Mouse (Mus musculus) mouse embryonic stem cell (cell line): ENCODE data around the gene Rexo2.

Experiments used
- in situ Hi-C, 2 experiments: fragments of 300-500 bp; cut with MboI; formaldehyde crosslinking; loops; 1 replicate in 1 of 2; 3 replicates in 1 of 2; pipeline ENCODE4 v1.14.3; 2019 to 2020; ENCODE audit warnings: low sequenced_read_pairs in 2 of 2, low pct_unique_long_range_greater_than_20kb in 1 of 2, mixed read lengths in 1 of 2; ENCODE audit not compliant: unreplicated experiment in 1 of 2

The Rexo2 gene

DNA sequence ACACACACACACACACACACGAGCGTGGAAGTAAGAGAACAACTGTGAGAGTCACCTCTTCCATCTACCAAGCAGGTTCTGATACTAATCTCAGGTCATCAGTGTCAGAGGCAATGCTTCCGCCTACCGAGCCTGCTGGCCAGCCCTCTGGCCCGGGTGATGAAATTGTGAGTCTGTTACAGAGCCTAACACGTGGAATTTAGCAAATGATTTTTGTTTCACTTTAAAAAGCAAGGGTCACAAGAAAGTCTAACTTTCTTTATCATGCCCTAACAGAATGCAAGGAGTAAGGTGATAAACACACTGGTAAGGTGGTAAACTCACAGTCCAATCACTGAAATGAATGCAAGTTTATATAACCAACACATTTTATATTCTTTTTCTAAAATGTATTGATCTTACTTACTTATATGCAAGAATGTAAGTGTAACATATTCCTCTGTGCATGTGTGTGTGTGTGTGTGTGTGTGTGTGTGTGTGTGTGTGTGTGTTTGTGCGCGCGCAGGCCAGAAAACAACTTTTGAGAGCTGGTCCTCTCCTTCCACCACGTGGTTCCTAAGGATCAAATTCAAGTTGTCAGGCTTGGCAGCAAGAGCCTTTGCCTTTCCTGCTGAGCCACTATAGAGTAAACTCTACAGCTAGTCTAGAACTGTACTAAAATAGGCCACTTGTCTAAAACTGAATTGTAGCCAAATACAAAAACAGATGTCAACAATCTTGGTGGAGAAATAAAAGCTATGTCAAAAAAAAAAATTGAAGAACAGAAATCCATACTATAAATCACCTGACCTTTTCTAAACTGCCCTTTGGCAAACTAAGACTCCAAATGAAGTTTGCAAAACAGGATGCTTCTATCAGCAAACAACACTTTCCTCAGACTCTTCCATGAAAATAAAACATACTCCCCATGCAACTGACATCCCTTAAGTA is 3.9 kb downstream of the Rexo2 start:
- in situ Hi-C loops = no loop called here

DNA sequence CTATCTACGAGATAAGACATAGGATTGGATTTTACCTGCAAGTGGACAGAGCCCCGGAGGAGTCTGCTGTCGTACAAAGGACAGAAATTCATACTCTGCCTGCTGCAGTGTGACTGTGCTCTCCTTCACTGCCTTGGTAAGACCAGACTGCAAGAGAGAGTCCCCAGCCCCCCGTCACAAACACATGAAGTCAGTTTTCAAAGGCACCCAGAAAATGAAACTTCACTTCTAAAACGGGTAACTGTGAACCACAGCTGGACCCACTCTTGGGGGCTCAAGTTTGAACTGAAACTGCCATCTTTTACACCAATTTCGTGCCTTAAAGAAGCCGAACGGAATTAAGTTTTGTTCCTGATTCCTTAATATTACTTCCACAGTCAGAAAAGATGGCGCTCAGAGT is 6.1 kb downstream of the Rexo2 start:
- in situ Hi-C loops = no loop called here

DNA sequence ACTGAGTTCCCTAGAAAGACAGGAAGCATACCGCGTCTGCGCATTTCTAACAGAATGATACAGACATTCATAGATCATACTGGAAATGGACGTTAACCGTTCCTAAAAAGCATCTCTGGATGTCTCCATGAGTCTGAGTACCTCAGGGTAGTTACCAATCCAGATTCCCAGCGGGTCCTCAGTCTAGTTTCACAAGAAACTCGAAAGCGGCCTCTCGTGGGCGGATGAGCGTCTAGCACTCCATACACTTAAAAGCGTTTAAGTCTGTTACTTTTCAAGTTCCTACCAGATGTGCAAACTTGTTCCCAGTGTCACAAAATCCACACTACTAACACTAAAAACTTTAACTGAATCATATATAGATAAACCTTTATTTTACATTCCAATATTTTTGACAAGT is 7.3 kb downstream of the Rexo2 start:
- in situ Hi-C loops = no loop called here

DNA sequence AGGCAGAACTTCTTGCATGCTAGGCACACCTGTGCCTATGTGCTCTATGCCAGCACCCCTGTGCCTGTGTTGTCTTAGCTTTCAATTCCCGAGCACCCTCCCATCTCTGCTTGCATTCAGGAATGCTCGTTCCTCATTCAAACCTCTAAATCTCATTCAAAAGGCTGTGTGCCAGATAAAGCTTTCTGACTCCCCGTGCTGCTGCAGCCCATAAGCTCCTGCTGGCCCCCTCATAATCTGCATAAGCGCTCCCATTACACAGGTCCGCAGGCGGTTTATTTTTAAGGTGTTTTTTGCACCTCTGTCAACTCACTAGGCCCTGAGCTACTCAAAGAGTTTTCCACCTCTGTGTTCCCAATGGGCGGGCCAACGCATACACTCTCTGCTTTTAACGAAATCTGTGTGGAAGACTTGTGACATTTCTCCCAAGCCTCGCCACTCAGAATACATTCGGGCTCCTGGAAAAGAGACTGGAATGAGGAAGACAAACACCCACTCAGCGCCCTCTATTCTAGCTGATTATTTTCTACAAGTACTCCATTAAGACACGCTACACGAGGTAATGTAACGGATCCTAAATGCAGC is 7.9 kb downstream of the Rexo2 start:
- in situ Hi-C loops = no loop called here

DNA sequence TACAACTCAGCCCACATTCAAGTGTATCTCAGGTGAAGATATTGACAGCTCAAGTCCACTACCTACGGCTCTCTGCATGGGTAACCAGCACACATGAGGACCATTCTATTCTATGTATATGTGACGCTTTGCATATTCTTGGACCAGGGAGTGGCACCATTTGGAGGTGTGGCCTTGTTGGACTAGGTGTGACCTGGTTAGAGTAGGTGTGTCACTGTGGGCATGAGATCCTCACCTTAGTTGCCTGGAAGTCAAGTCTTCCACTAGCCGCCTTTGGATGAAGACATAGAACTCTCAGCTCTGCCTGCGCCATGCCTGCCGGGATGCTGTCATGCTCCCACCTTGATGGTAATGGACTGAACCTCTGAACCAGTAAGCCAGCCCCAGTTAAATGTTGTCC is 13.0 kb downstream of the Rexo2 start:
- in situ Hi-C loops = loop anchor here in 1 of 2 experiments (10.0 kb wide), 1 partner anchor 147 kb away; no protein-coding TSS in a partner anchor

DNA sequence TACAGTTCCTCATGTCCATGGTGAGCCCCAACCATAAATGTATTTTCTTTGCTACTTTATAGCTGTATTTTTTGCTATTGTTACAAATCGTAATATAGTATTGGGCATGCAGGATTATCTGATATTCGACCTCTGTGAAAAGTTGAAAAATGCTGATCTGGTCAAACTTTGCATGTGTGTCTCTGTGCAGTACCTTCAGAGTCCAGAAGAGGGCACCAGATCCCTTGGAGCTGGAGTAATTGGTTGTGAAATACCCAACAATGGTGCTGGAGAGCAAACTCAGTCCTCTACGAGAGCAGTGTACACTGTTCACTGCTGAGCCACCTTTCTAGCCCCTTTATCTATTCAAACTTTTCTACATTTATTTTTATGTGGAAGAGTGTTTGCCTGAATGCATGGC is 13.6 kb downstream of the Rexo2 start:
- in situ Hi-C loops = loop anchor here in 1 of 2 experiments (10.0 kb wide), 1 partner anchor 148 kb away; no protein-coding TSS in a partner anchor

DNA sequence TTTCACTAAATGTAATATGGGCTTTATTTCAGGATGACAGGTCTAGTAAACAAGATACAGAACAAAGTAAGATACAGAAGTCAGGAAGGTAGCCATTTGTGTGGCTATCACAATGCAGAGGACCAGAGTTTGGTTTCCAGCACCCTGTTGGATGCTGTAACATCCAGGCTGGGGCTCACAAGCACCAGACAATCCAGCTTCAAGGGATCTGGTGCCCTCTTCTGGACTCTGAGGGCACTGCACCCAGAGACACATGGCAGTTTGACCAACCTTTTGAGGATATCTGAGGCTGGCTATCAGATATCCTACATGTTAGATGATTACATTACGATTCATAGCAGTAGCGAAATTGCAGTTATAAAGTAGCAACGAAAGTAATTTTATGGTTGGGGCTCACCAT is 14.8 kb downstream of the Rexo2 start:
- in situ Hi-C loops = loop anchor here in 1 of 2 experiments (10.0 kb wide), 1 partner anchor 149 kb away; no protein-coding TSS in a partner anchor

DNA sequence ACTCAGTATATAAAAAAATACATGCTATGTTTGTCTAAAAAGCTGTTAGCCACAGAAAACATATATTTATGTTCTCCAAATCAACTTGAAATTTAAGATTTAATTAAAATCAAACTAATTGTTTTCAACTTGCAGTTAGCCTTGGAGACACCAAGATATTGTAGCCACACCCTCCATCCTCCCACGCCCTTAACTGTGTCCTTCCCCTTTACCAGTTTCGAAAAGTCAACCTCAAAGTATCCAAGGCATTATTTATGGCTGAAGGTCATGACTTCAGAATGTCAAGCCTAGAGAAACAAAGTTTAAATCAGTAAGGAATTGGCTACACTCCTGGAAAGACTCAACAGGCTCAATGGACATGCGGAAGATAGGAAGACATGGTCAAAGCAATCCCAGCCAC is 18.9 kb downstream of the Rexo2 start:
- in situ Hi-C loops = loop anchor here in 1 of 2 experiments (10.0 kb wide), 1 partner anchor 153 kb away; no protein-coding TSS in a partner anchor

DNA sequence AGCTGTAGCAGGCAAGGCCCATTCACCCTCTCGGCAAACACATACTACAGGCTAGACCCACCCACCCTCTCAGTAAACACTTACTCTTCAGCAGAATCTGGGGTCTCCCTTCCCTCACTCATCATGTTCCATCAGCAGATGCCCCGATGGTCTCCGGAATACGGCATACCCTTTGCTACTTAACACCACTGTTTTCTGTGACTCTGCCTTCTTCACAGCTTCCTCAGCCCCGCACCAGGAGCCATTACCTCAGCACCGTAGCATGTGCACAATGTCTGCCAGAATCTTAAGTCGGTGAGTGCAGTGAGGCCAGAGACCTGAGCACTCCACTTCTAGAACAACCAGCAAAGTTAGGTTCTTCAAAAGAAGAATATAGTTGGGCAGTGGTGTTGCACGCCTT is 19.7 kb downstream of the Rexo2 start:
- in situ Hi-C loops = loop anchor here in 1 of 2 experiments (10.0 kb wide), 1 partner anchor 154 kb away; no protein-coding TSS in a partner anchor

DNA sequence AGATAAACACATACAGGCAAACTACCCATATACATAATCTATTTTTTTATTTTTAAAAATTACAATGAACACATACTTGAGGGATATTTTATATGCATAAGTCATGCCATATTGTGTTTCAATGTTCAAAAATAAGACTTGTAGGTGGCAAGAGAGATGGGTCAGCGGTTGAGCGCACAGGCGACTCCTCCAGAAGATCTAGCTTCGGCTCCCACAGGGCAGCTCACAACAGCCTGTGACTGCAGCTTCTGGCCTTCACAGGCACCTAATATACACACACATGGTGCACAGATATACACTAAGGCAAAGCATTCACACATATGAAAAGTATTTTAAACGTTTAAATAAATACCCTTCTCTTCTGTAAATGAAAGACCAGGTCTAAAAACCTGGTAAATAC is 21.0 kb downstream of the Rexo2 start:
- in situ Hi-C loops = loop anchor here (10.0 kb wide), 1 partner anchor 195 kb away; no protein-coding TSS in a partner anchor

DNA sequence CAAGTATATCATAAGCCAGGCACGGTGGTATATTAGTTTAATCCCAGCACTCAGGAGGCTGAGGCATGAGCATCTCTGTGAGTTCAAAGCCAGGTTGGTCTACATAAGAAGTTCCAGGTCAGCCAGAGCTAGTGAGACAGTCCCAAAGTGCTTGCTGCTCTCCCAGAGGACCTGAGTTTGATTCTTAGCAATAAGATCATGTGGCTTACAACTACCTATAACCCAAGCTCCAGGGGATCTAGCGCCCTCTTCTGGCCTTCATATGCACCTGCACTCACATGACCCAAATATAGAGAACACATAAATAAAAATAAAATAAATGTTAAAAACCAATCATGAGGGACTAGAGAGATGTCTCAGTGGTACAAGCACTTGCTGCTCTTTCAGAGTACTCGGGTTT is 21.5 kb downstream of the Rexo2 start:
- in situ Hi-C loops = loop anchor here (10.0 kb wide), 1 partner anchor 194 kb away; no protein-coding TSS in a partner anchor

DNA sequence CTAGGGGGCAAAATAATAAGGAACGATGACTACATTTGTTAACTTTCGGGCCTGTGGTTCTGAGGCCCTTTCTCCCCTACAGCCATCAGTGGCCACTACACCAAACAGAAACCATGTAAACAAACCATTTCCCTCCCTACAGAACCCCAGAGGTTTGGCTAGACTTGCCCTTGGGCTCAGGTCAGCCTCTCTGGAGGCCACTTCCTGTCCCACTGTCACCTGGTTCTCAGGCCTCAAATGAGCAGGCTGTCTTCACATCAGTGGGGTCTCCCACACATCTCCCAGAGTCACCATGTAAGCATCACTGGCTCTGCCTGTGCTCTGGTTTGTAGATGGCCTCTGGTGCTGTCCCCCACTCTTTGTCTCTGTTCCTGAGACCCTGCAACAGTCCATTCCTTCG is 24.5 kb downstream of the Rexo2 start:
- in situ Hi-C loops = loop anchor here (10.0 kb wide), 1 partner anchor 191 kb away; no protein-coding TSS in a partner anchor

DNA sequence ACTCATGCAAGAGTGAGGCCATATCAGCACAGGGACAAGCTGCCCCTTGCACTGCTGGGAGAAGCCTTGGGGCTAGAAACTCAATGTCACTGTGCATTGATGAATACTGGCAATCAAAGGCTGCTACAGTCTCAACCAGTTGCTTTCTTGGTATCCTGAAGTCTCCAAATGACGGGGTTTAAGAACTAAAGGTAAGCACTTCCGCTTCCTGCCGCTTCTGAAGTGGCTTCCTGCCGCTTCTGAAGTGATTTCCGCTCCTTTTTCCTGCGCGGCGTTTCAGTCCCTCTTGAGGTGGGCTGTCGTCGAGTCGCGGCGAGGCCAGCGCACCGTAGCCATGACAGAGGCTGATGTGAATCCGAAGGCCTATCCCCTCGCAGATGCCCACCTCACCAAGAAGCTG is 30.4 kb downstream of the Rexo2 start:
- in situ Hi-C loops = loop anchor here (10.0 kb wide), 1 partner anchor 185 kb away; no protein-coding TSS in a partner anchor

DNA sequence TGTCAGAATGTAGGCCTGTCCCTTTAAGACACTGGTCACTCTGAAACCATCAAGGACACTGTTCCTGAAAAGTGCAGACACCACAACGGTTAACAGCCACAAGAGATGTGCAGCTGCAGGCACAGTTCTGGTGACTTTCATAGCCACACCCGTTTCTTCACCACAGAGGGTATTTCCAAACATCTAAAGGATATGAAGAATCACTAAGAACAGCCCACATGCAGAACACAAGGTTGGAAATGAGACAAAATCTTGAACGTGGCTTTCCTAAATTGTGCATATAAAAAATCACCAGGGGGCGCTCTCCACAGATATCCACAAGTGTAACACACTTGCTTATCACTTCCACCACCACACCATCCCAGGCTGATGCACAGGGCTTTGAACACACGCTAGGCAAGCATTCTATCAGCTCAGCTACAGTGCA is 32.6 kb downstream of the Rexo2 start:
- in situ Hi-C loops = no loop called here

DNA sequence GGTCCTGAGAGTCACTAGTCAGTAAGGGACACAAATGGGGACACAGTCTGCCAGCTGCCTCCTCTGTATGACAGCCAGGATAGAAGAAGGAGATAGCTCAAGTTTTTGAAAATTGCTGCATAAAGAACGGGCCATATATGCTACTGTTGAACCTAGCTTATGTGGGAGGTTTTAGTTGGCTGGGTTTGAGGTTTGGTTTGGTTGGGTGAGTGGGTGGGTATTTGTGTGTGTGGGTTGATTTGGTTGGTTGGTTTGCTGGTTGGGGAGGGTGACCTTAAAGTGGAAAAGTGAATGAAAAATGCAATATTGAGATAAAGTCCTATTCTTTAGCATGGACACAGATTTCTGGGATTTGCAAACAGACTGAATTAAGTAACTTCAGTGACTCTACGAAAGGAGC is 35.6 kb downstream of the Rexo2 start:
- in situ Hi-C loops = no loop called here

DNA sequence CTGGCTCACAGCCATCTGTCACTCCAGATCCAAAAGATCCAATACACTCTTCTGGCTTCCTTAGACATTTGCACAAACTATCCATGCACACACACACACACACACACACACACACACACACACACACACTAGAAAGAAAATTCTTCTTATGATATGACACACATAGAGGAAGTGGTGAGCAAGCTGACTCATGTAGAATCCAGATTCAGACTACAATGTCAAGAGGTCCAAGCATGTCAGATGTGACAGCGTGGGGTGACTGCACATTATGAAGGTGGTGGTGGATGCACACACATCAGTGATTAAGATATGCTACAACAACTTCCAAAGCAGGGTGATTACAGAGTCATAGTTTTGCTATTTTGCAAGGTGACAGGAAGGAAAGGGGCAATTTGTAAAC is 36.5 kb downstream of the Rexo2 start:
- in situ Hi-C loops = no loop called here

DNA sequence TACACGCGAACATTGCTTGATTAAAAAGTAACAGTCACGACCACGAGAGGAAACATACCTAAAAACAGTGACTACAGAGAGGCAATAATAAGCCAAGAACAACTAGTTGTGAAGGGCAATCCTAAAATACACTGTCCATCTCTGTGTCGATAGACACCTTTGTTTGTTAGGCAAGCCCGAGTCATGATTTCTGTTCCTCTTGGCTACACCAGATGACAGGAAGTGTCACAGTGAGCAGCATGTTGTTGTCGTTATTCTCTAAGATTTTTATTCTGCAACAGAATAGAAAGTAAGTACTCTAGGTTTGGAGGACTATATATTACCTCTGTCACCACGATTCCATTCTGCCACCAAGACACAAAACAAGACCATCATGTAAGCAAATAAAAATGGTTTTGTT is 48.0 kb downstream of the Rexo2 start:
- in situ Hi-C loops = no loop called here

DNA sequence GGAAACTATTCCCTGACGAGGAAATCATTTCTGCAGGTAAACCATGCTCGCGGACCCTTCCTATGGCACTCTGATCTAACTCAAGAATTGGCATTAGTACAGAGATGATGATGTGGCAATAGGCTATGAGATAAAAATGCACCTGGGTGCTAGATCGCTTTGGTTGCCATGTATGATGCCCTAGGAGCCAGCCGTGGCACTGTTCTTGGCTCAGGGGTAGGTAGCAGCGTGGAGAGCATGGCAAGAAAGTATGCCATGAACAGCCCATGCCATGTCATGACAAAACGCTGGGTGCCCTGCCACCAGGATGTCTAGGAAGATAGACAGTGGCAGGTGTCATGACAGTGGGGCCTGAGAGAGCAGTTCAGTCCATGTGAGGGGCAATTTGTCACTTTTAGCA is 53.2 kb downstream of the Rexo2 start:
- in situ Hi-C loops = no loop called here

DNA sequence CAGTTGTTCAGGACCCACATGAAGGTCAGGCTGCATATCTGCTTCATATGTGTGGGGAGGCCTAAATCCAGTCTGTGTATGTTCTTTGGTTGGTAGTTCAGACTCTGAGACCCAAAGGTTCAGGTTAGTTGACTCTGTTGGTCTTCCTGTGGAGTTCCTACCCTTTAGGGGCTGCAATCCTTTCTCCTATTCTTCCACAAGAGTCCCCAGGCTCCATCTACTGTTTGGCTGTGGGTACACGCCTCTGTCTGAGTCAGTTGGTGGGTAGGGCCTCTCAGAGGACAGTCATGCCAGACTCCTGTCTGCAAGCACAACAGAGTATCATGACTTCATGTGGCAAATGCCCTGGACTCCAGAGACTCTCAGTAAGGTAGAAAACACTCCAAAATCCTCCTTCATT is 57.2 kb downstream of the Rexo2 start:
- in situ Hi-C loops = no loop called here
